Mouse (Mus musculus) T-helper 2 cell (primary cell): ENCODE measurements around the gene Zfp383.
"Not testable (repeated sequence)": the region's sequence is repeated elsewhere in the genome, so short reads cannot be mapped to it uniquely, and the experiment has no call there.

Source experiments
- in situ Hi-C: fragments of 300-600 bp; cut with MboI, MseI; formaldehyde crosslinking; loops from one replicate; pipeline ENCODE4 v1.15.1; 2025; ENCODE audit warnings: high pct_unique_total_duplicates

The Zfp383 gene

GRCm38 (mm10) chr7:29938856-29939255 is 30.8 kb downstream of the Zfp383 start:
- in situ Hi-C loops = no loop called here

GRCm38 (mm10) chr7:29941027-29941426 is 33.0 kb downstream of the Zfp383 start:
- in situ Hi-C loops = no loop called here

GRCm38 (mm10) chr7:29942740-29943139 is 34.7 kb downstream of the Zfp383 start:
- in situ Hi-C loops = no loop called here

- in situ Hi-C loops = no loop called here
Measured at GRCm38 (mm10) chr7:29943720-29944119, 35.7 kb downstream of the Zfp383 start.

- in situ Hi-C loops = no loop called here
Measured at GRCm38 (mm10) chr7:29944201-29944600, 36.2 kb downstream of the Zfp383 start.

GRCm38 (mm10) chr7:29953086-29953485 is 45.1 kb downstream of the Zfp383 start:
- in situ Hi-C loops = loop anchor here (5.0 kb wide), 1 partner anchor 91 kb away; no protein-coding TSS in a partner anchor

GRCm38 (mm10) chr7:29953513-29954401 is 45.7 kb downstream of the Zfp383 start, which contains the start of gene Zfp74:
Zfp74 (minus strand) TSS chr7:29954089.
- in situ Hi-C loops = loop anchor here (5.0 kb wide), 1 partner anchor 91 kb away; no protein-coding TSS in a partner anchor

- in situ Hi-C loops = loop anchor here (5.0 kb wide), 1 partner anchor 92 kb away; no protein-coding TSS in a partner anchor
Measured at GRCm38 (mm10) chr7:29954731-29955130, 46.7 kb downstream of the Zfp383 start.

- in situ Hi-C loops = no loop called here
Measured at GRCm38 (mm10) chr7:29956257-29956656, 48.2 kb downstream of the Zfp383 start.

- in situ Hi-C loops = no loop called here
Measured at GRCm38 (mm10) chr7:29958125-29958724, 50.2 kb downstream of the Zfp383 start.

- in situ Hi-C loops = no loop called here
Measured at GRCm38 (mm10) chr7:29959004-29959403, 51.0 kb downstream of the Zfp383 start.

GRCm38 (mm10) chr7:29965115-29965810 is 57.2 kb downstream of the Zfp383 start:
- in situ Hi-C loops = not testable (repeated sequence)
